Mouse (Mus musculus) T-cell, adult 66 days (primary cell): Measurements from ENCODE around the gene Tmem198b. TPM values are rescaled to one million over a fixed set of nuclear protein-coding genes. Genes with fewer than 3 reads are reported as not detected.

ENCODE experiments used
- total RNA-seq, 2 experiments: library from RNA; stranded (reverse); gene quantifications; 3 replicates in 1 of 2; 4 replicates in 1 of 2; pipeline ENCODE4 v1.2.4; 2023

Gene Tmem198b
- total RNA-seq = 1 to 10 TPM; 7.9 to 9.1 TPM

GRCm38 (mm10) chr10:128804271-128805091, at the start of gene Tmem198b:
Tmem198b (minus strand) TSS chr10:128804370.

GRCm38 (mm10) chr10:128821358-128822056, 17.3 kb upstream of the Tmem198b start, which contains the start of gene Ormdl2:
Ormdl2 (minus strand) TSS chr10:128821645.

GRCm38 (mm10) chr10:128817033-128817432, 12.9 kb upstream of the Tmem198b start, which contains the start of gene Sarnp:
Sarnp (plus strand) TSS chr10:128817333.

GRCm38 (mm10) chr10:128803771-128804270, 349 bp downstream of the Tmem198b start, which contains the start of gene Dnajc14:
Dnajc14 (plus strand) TSS chr10:128804062.

GRCm38 (mm10) chr10:128790398-128791124, 13.6 kb downstream of the Tmem198b start, which contains the start of gene Mmp19:
Mmp19 (plus strand) TSS chr10:128790910.

Other genes starting within 250 kb of the Tmem198b start
- 10 to 100 TPM; 77.4 to 82.8 TPM for gene Pa2g4, start 238.4 kb downstream of the Tmem198b start, total RNA-seq
- gene Erbb3, start 214.7 kb downstream of the Tmem198b start, total RNA-seq = 1 to 10 TPM in 1 of 2 experiments, under 1 TPM in 1; 0.89 to 1.2 TPM
- 1,000 to 10,000 TPM; 1,408 to 1,573 TPM for gene Rps26, start 177.6 kb downstream of the Tmem198b start, total RNA-seq
- gene Ikzf4, start 158.4 kb downstream of the Tmem198b start, total RNA-seq = 10 to 100 TPM in 1 of 2 experiments, 1 to 10 TPM in 1; 9.4 to 11.5 TPM
- gene Suox, start 130.3 kb downstream of the Tmem198b start, total RNA-seq = 10 to 100 TPM; 10.5 to 14.2 TPM
- 10 to 100 TPM; 40.9 to 46.5 TPM for gene Rab5b, start 108.1 kb downstream of the Tmem198b start, total RNA-seq
- gene Pmel, start 100.2 kb downstream of the Tmem198b start, total RNA-seq = under 1 TPM in 1 of 2 experiments, not detected in 1; 0.58 TPM
- gene Cdk2, start 99.3 kb downstream of the Tmem198b start, total RNA-seq = 10 to 100 TPM; 31.2 to 34.3 TPM
- 100 to 1,000 TPM; 809 to 875 TPM for gene Dgka, start 59.5 kb downstream of the Tmem198b start, total RNA-seq
- gene Pym1, start 56.5 kb downstream of the Tmem198b start, total RNA-seq = 10 to 100 TPM; 71.3 to 84.9 TPM
- gene Mmp19, start 13.5 kb downstream of the Tmem198b start, total RNA-seq = under 1 TPM in 1 of 2 experiments, not detected in 1; 0.98 TPM
- gene Dnajc14, start 308 bp downstream of the Tmem198b start, total RNA-seq = 10 to 100 TPM; 66.0 to 66.8 TPM
- 10 to 100 TPM; 53.9 to 57.4 TPM for gene Sarnp, start 13.0 kb upstream of the Tmem198b start, total RNA-seq
- gene Ormdl2, start 17.3 kb upstream of the Tmem198b start, total RNA-seq = 10 to 100 TPM; 15.6 to 25.4 TPM
- gene Gdf11, start 87.3 kb upstream of the Tmem198b start, total RNA-seq = 10 to 100 TPM; 10.6 to 12.7 TPM
- 1 to 10 TPM; 1.7 to 2.0 TPM for gene Cd63, start 96.6 kb upstream of the Tmem198b start, total RNA-seq
- 1 to 10 TPM; 5.9 to 8.7 TPM for gene Rdh5, start 118.5 kb upstream of the Tmem198b start, total RNA-seq
- 10 to 100 TPM; 76.0 to 97.4 TPM for gene Bloc1s1, start 119.7 kb upstream of the Tmem198b start, total RNA-seq
- gene Itga7, start 129.4 kb upstream of the Tmem198b start, total RNA-seq = 1 to 10 TPM; 5.7 to 6.4 TPM
- gene Mettl7b, start 156.6 kb upstream of the Tmem198b start, total RNA-seq = not detected
- 1 to 10 TPM; 1.5 to 2.4 TPM for gene Olfr9, start 185.1 kb upstream of the Tmem198b start, total RNA-seq
- under 1 TPM; 0.26 to 0.33 TPM for gene Olfr763, start 206.4 kb upstream of the Tmem198b start, total RNA-seq
- not detected for gene Olfr764-ps1, start 235.5 kb upstream of the Tmem198b start, total RNA-seq
- not detected for gene Olfr765, start 245.6 kb upstream of the Tmem198b start, total RNA-seq